8 mouse cellular contexts compared by ENCODE assay signal in genomic region chr6:29170952-29171388, GRCm38 (mm10). TPM values are rescaled to one million over a fixed set of nuclear protein-coding genes. Genes with fewer than 3 reads are reported as not detected.
DNase-seq lines count a peak whose midpoint lies in the region; ATAC-seq and TF ChIP-seq lines count a peak whose summit lies in the region.

No protein-coding gene starts in this region.

- H3K4me1 ChIP-seq in erythroblast, embryonic 14.5 days (ENCODE audit: control insufficient read depth) = peaks cover 7% of the 10 kb centered on the region
- H3K4me1 ChIP-seq in embryonic facial prominence, embryonic 11.5 days (ENCODE audit: control insufficient read depth, insufficient read depth, low read length) = no peaks in the 10 kb centered on the region
- no peaks in the 10 kb centered on the region; the same call in 1 of the 2 replicates for H3K4me1 ChIP-seq in heart, adult 2 months (ENCODE audit: control insufficient read depth, insufficient read depth, low read length)
- H3K4me1 ChIP-seq in limb, embryonic 12.5 days (replicated peaks) = peaks cover 18% of the 10 kb centered on the region
- peaks cover 10% of the 10 kb centered on the region for H3K4me1 ChIP-seq in midbrain, embryonic 14.5 days (ENCODE audit: control insufficient read depth, insufficient read depth, low read length)

- no peaks in the 10 kb centered on the region for H3K36me3 ChIP-seq in erythroblast, embryonic 14.5 days (ENCODE audit: control insufficient read depth)
- H3K36me3 ChIP-seq in embryonic facial prominence, embryonic 11.5 days (replicated peaks; ENCODE audit: control insufficient read depth, insufficient read depth, low read depth, low read length) = no peaks in the 10 kb centered on the region
- H3K36me3 ChIP-seq in heart, adult 2 months (ENCODE audit: control insufficient read depth, insufficient read depth, low read length) = no peaks in the 10 kb centered on the region
- H3K36me3 ChIP-seq in limb, embryonic 12.5 days = no peaks in the 10 kb centered on the region
- H3K36me3 ChIP-seq in midbrain, embryonic 14.5 days (ENCODE audit: control insufficient read depth, insufficient read depth, low read length) = no peaks in the 10 kb centered on the region

- intact Hi-C loops in heart, adult 2 months (cut with DNase I) = loop anchor here (1.0 to 2.0 kb wide), 2 partner anchors 27 to 70 kb away; no protein-coding TSS in a partner anchor

- peak overlapping the region; percentile 24 for H3K4me3 ChIP-seq in erythroblast, embryonic 14.5 days (replicated peaks)
- peak overlapping the region; percentile 47 for H3K4me3 ChIP-seq in embryonic facial prominence, embryonic 11.5 days (ENCODE audit: low read depth, low read length)
- H3K4me3 ChIP-seq in heart, adult 2 months = peak overlapping the region; percentile 59
- peak overlapping the region; percentile 61 for H3K4me3 ChIP-seq in limb, embryonic 12.5 days (replicated peaks)
- H3K4me3 ChIP-seq in midbrain, embryonic 14.5 days (replicated peaks; ENCODE audit: low read depth, low read length) = peak overlapping the region; percentile 52

- no peak for TF ChIP-seq EP300 in heart, adult 2 months (IDR thresholded peaks at IDR 0.05; ENCODE audit: insufficient read depth, low read depth, low read length)

- DNase-seq in embryonic facial prominence, embryonic 11.5 days (ENCODE audit: low spot score) = peak; percentile 88
- peak; percentile 86 to 88 for DNase-seq in heart, adult 2 months
- DNase-seq in kidney, adult 18-20 months = peak; percentile 86
- DNase-seq in midbrain, embryonic 14.5 days = peak; percentile 90
- peak; percentile 58 to 76 for DNase-seq in spleen, adult 18-20 months

- TF ChIP-seq POLR2A in heart, adult 2 months (IDR thresholded peaks at IDR 0.05; ENCODE audit: insufficient read depth, low read depth, low read length) = no peak

- ATAC-seq in erythroblast, adult 5-6 weeks (replicated peaks; ENCODE audit: low FRiP score, poor library complexity, severe bottlenecking) = no peak
- peak; percentile 62 for ATAC-seq in embryonic facial prominence, embryonic 11.5 days (replicated peaks; ENCODE audit: insufficient number of reproducible peaks, low FRiP score, low TSS enrichment, low read depth)
- ATAC-seq in limb, embryonic 12.5 days (ENCODE audit: insufficient number of reproducible peaks, insufficient read depth, low FRiP score, low TSS enrichment, low read depth) = peak; percentile 63
- ATAC-seq in midbrain, embryonic 14.5 days (ENCODE audit: low FRiP score, low TSS enrichment) = peak; percentile 81

- H3K27me3 ChIP-seq in erythroblast, embryonic 14.5 days (ENCODE audit: control insufficient read depth) = peaks cover 94% of the 10 kb centered on the region
- H3K27me3 ChIP-seq in embryonic facial prominence, embryonic 11.5 days (ENCODE audit: control insufficient read depth, insufficient read depth, low read length) = peaks cover 40% of the 10 kb centered on the region
- peaks cover 6% of the 10 kb centered on the region for H3K27me3 ChIP-seq in heart, adult 2 months (ENCODE audit: control insufficient read depth, insufficient read depth, low read length)
- H3K27me3 ChIP-seq in limb, embryonic 12.5 days = peaks cover 83% of the 10 kb centered on the region
- H3K27me3 ChIP-seq in midbrain, embryonic 14.5 days (ENCODE audit: control insufficient read depth, insufficient read depth, low read length) = peaks cover 42% of the 10 kb centered on the region

- no peak; the same call in 1 of the 2 replicates for TF ChIP-seq CTCF in heart, adult 2 months (IDR thresholded peaks at IDR 0.05)

- under 1% methylated on average over 40 of the region's 40 CpGs for WGBS in embryonic facial prominence, embryonic 11.5 days
- under 1% methylated on average over 40 of the region's 40 CpGs for WGBS in heart, adult 2 months
- under 1% methylated on average over 40 of the region's 40 CpGs for WGBS in limb, embryonic 12.5 days
- WGBS in midbrain, embryonic 14.5 days = 0% methylated on average over 40 of the region's 40 CpGs

- H3K9ac ChIP-seq in embryonic facial prominence, embryonic 11.5 days (replicated peaks; ENCODE audit: low read length) = peak overlapping the region; percentile 69
- peak overlapping the region; percentile 75 for H3K9ac ChIP-seq in heart, adult 2 months (ENCODE audit: low read depth, low read length)
- H3K9ac ChIP-seq in limb, embryonic 12.5 days (replicated peaks) = peak overlapping the region; percentile 74
- peak overlapping the region; percentile 65 for H3K9ac ChIP-seq in midbrain, embryonic 14.5 days (replicated peaks; ENCODE audit: low read length)

- H3K79me2 ChIP-seq in heart, adult 2 months (replicated peaks; ENCODE audit: control insufficient read depth, insufficient read depth, low read length) = no peaks in the 10 kb centered on the region

- no peak overlapping the region for H3K27ac ChIP-seq in embryonic facial prominence, embryonic 11.5 days (replicated peaks; ENCODE audit: low read depth, low read length)
- peak overlapping the region; percentile 34; the same call in 1 of the 2 replicates for H3K27ac ChIP-seq in heart, adult 2 months
- H3K27ac ChIP-seq in limb, embryonic 12.5 days = no peak overlapping the region
- no peak overlapping the region for H3K27ac ChIP-seq in midbrain, embryonic 14.5 days (replicated peaks; ENCODE audit: low read depth, low read length)

- H3K4me2 ChIP-seq in embryonic facial prominence, embryonic 11.5 days (ENCODE audit: low read depth, low read length) = peak overlapping the region; percentile 99
- peak overlapping the region; percentile 100 for H3K4me2 ChIP-seq in limb, embryonic 12.5 days
- H3K4me2 ChIP-seq in midbrain, embryonic 14.5 days (ENCODE audit: low read length) = peak overlapping the region; percentile 99

- peaks cover 10% of the 10 kb centered on the region; the same call in 1 of the 2 replicates for H3K9me3 ChIP-seq in erythroblast, embryonic 14.5 days (ENCODE audit: control insufficient read depth, low read length)
- H3K9me3 ChIP-seq in embryonic facial prominence, embryonic 11.5 days (replicated peaks; ENCODE audit: control insufficient read depth, low read length) = no peaks in the 10 kb centered on the region
- H3K9me3 ChIP-seq in limb, embryonic 12.5 days = no peaks in the 10 kb centered on the region
- H3K9me3 ChIP-seq in midbrain, embryonic 14.5 days (ENCODE audit: control insufficient read depth, low read length) = no peaks in the 10 kb centered on the region

RNA-seq across cellular contexts. Expression of gene Rbm28, which starts 6.2 kb away (rescaled TPM):
- polyA plus RNA-seq in erythroblast, embryonic 14.5 days (2012) = 0.50 and 0.55 TPM in 2 replicates
- 9.0 and 18.8 TPM in 2 replicates for total RNA-seq in erythroblast, adult 5-6 weeks (2015; ENCODE audit: low replicate concordance)
- total RNA-seq in erythroblast, adult 5-6 weeks (2017; ENCODE audit: low replicate concordance) = 8.7 and 13.4 TPM in 2 replicates
- polyA plus RNA-seq in embryonic facial prominence, embryonic 11.5 days (2014; fragmentation: Nextera tagmentation; extraction: Ambion mirVana) = 60.7 and 64.8 TPM in 2 replicates
- total RNA-seq in heart, adult 2 months (2021) = 10 to 100 TPM; 18.4 to 18.8 TPM
- polyA plus RNA-seq in heart, adult 2 months (2012; rRNA removed) = 4.6 and 13.2 TPM in 2 replicates
- 54.0 and 59.5 TPM in 2 replicates for polyA plus RNA-seq in limb, embryonic 12.5 days (2016; fragmentation: Nextera tagmentation; extraction: Ambion mirVana)
- polyA plus RNA-seq in midbrain, embryonic 14.5 days (2014; fragmentation: Nextera tagmentation; extraction: Ambion mirVana) = 36.9 and 47.6 TPM in 2 replicates

RNA-seq across cellular contexts. Expression of gene Prrt4, which starts 8.4 kb away (rescaled TPM):
- polyA plus RNA-seq in erythroblast, embryonic 14.5 days (2012) = 0.02 TPM in 1 of 2 replicates, not detected in the other
- total RNA-seq in erythroblast, adult 5-6 weeks (2015; ENCODE audit: low replicate concordance) = not detected in 2 replicates
- total RNA-seq in erythroblast, adult 5-6 weeks (2017; ENCODE audit: low replicate concordance) = not detected in 2 replicates
- polyA plus RNA-seq in embryonic facial prominence, embryonic 11.5 days (2014; fragmentation: Nextera tagmentation; extraction: Ambion mirVana) = 1.3 and 1.5 TPM in 2 replicates
- 1 to 10 TPM; 2.2 TPM for total RNA-seq in heart, adult 2 months (2021)
- 2.0 and 2.2 TPM in 2 replicates for polyA plus RNA-seq in heart, adult 2 months (2012; rRNA removed)
- 1.1 and 1.6 TPM in 2 replicates for polyA plus RNA-seq in limb, embryonic 12.5 days (2016; fragmentation: Nextera tagmentation; extraction: Ambion mirVana)
- 6.2 and 7.5 TPM in 2 replicates for polyA plus RNA-seq in midbrain, embryonic 14.5 days (2014; fragmentation: Nextera tagmentation; extraction: Ambion mirVana)

RNA-seq across cellular contexts. Expression of gene Impdh1, which starts 45.2 kb away (rescaled TPM):
- 1.7 and 1.8 TPM in 2 replicates for polyA plus RNA-seq in erythroblast, embryonic 14.5 days (2012)
- total RNA-seq in erythroblast, adult 5-6 weeks (2015; ENCODE audit: low replicate concordance) = 9.6 and 12.3 TPM in 2 replicates
- 11.2 and 34.7 TPM in 2 replicates for total RNA-seq in erythroblast, adult 5-6 weeks (2017; ENCODE audit: low replicate concordance)
- polyA plus RNA-seq in embryonic facial prominence, embryonic 11.5 days (2014; fragmentation: Nextera tagmentation; extraction: Ambion mirVana) = 28.1 and 31.7 TPM in 2 replicates
- total RNA-seq in heart, adult 2 months (2021) = 10 to 100 TPM; 17.8 to 18.9 TPM
- 34.2 and 36.3 TPM in 2 replicates for polyA plus RNA-seq in heart, adult 2 months (2012; rRNA removed)
- polyA plus RNA-seq in limb, embryonic 12.5 days (2016; fragmentation: Nextera tagmentation; extraction: Ambion mirVana) = 44.5 and 46.7 TPM in 2 replicates
- polyA plus RNA-seq in midbrain, embryonic 14.5 days (2014; fragmentation: Nextera tagmentation; extraction: Ambion mirVana) = 48.3 and 48.5 TPM in 2 replicates

Comparison
In these comparisons a context has a peak if more than half of its experiments do, and no peak if none do; other contexts are left out.
1. RNA of gene Impdh1, which starts 45.2 kb away (polyA plus RNA-seq): 48.3 to 48.5 TPM in midbrain, embryonic 14.5 days, 44.5 to 46.7 TPM in limb, embryonic 12.5 days, 34.2 to 36.3 TPM in heart, adult 2 months and 28.1 to 31.7 TPM in embryonic facial prominence, embryonic 11.5 days; 1.7 to 1.8 TPM in erythroblast, embryonic 14.5 days; every median in the first group is over 10 times any median in the second.
2. Peak in every context shown above with its lines, with median percentiles within 50 percentile points of each other: H3K4me3 ChIP-seq, DNase-seq, H3K4me2 ChIP-seq and H3K9ac ChIP-seq.